Mouse (Mus musculus) heart, adult 2 months (tissue): ENCODE data around the gene Hand2. TPM values are rescaled to one million over a fixed set of nuclear protein-coding genes. Genes with fewer than 3 reads are reported as not detected.

Source experiments
- DNase-seq, 2 experiments: peaks; one replicate each; pipeline ENCODE4 v3.0.0; 2021
- H3K27ac ChIP-seq: fragments of 200-600 bp; 2 replicates; pipeline ENCODE4 v1.8.1; 2022
- H3K27me3 ChIP-seq: fragments of 200-500 bp; 2 replicates; pipeline ENCODE4 v1.6.1; 2012; ENCODE audit warnings: mild to moderate bottlenecking, low read length, inconsistent platforms, mixed read lengths; ENCODE audit not compliant: control insufficient read depth, insufficient read depth
- H3K36me3 ChIP-seq: fragments of 200-500 bp; 2 replicates; pipeline ENCODE4 v1.6.1; 2012; ENCODE audit warnings: low read length, inconsistent platforms; ENCODE audit not compliant: control insufficient read depth, insufficient read depth
- H3K4me1 ChIP-seq: fragments of 200-500 bp; 2 replicates; pipeline ENCODE4 v1.6.1; 2011; ENCODE audit warnings: low read length; ENCODE audit not compliant: control insufficient read depth, insufficient read depth
- H3K4me3 ChIP-seq: fragments of 200-600 bp; 2 replicates; pipeline ENCODE4 v1.8.1; 2022
- H3K79me2 ChIP-seq: fragments of 200-500 bp; replicated peaks from 2 replicates; pipeline ENCODE4 v1.6.1; 2012; ENCODE audit warnings: mild to moderate bottlenecking, inconsistent platforms, low read length, moderate library complexity, mixed read lengths; ENCODE audit not compliant: control insufficient read depth, insufficient read depth
- H3K9ac ChIP-seq: fragments of 200-500 bp; 2 replicates; pipeline ENCODE4 v1.6.1; 2012; ENCODE audit warnings: low read depth, mild to moderate bottlenecking, control low read depth, inconsistent platforms, low read length, mixed read lengths
- CTCF ChIP-seq: fragments of 200-600 bp; IDR thresholded peaks from 2 replicates; pipeline ENCODE4 v1.8.1; 2022; ENCODE audit warnings: antibody characterized with exemption, mild to moderate bottlenecking, moderate library complexity
- EP300 ChIP-seq: fragments of 200-500 bp; IDR thresholded peaks from 2 replicates; pipeline ENCODE4 v1.6.1; 2011; ENCODE audit warnings: low read depth, low read length, control low read depth; ENCODE audit not compliant: insufficient read depth
- POLR2A ChIP-seq: fragments of 200-500 bp; IDR thresholded peaks from 2 replicates; pipeline ENCODE4 v1.6.1; 2011; ENCODE audit warnings: mild to moderate bottlenecking, low read depth, low read length, control low read depth; ENCODE audit not compliant: insufficient read depth
- WGBS: fragments of 180-500 bp; shearing (Covaris S2); methylation state at CpG from one replicate; pipeline ENCODE4 v1.1.7; 2018; 5-methylcytosine and 5-hydroxymethylcytosine counted together
- intact Hi-C: fragments of 180-260 bp; cut with DNase I; formaldehyde crosslinking; loops from one replicate; pipeline ENCODE4 v1.15.1; 2025
- polyA plus RNA-seq: library from polyadenylated mRNA; depleted of rRNA; stranded (reverse); fragments of >200 nt; gene quantifications from 2 replicates; pipeline ENCODE4 v1.2.3, GENCODE M21; 2012
- total RNA-seq, 2 experiments: library from RNA; stranded (reverse); gene quantifications; 2 replicates each; pipeline ENCODE4 v1.2.3; 2021

Gene Hand2
- total and polyA plus RNA-seq, 3 experiments, result 14.8 to 63.9 (median 62.1) TPM

GRCm38 (mm10) chr8:57327281-57328160 is 6.7 kb downstream of the Hand2 start:
- TF ChIP-seq POLR2A (no peak), EP300 (no peak), CTCF (peak; percentile 36)
- Histone ChIP-seq H3K27ac (peak overlapping the region; percentile 97), H3K9ac (peak overlapping the region; percentile 56), H3K4me3 (peak overlapping the region; percentile 57), H3K4me1 (peaks cover 3% of the 10 kb centered on the region), H3K36me3 (no peaks in the 10 kb centered on the region), H3K79me2 (no peaks in the 10 kb centered on the region), H3K27me3 (peaks cover 2% of the 10 kb centered on the region; the same call in 1 of the 2 replicates)
- peak; percentile 66 to 69 for DNase-seq
- intact Hi-C loops, result loop anchor here (2.0 kb wide), 1 partner anchor 15 kb away; no protein-coding TSS in a partner anchor
- WGBS, result 27% methylated on average over 29 of the region's 29 CpGs

GRCm38 (mm10) chr8:57328161-57328920 is 7.6 kb downstream of the Hand2 start:
- WGBS, result 2% methylated on average over 42 of the region's 42 CpGs
- Histone ChIP-seq H3K9ac (peak overlapping the region; percentile 56), H3K4me1 (peaks cover 3% of the 10 kb centered on the region), H3K27ac (peak overlapping the region; percentile 97), H3K4me3 (peak overlapping the region; percentile 57), H3K36me3 (no peaks in the 10 kb centered on the region), H3K79me2 (no peaks in the 10 kb centered on the region), H3K27me3 (peaks cover 2% of the 10 kb centered on the region; the same call in 1 of the 2 replicates)
- intact Hi-C loops, result no loop called here
- TF ChIP-seq CTCF (peak; percentile 48), EP300 (0 out of 2 replicates have a peak, but pooled peaks have one; percentile 2), POLR2A (peak; percentile 59)
- DNase-seq, result peak; percentile 86 to 90

GRCm38 (mm10) chr8:57328931-57329341 is 8.2 kb downstream of the Hand2 start:
- peak in 1 of 2 experiments; percentile 66 for DNase-seq
- Histone ChIP-seq H3K27ac (peak overlapping the region; percentile 97), H3K4me3 (peak overlapping the region; percentile 57), H3K36me3 (no peaks in the 10 kb centered on the region), H3K9ac (peak overlapping the region; percentile 69), H3K4me1 (peaks cover 3% of the 10 kb centered on the region), H3K79me2 (no peaks in the 10 kb centered on the region), H3K27me3 (peaks cover 2% of the 10 kb centered on the region; the same call in 1 of the 2 replicates)
- intact Hi-C loops, result no loop called here
- TF ChIP-seq CTCF, result no peak
- peak; percentile 47; the same call in 1 of the 2 replicates for TF ChIP-seq POLR2A
- WGBS, result 4% methylated on average over 19 of the region's 19 CpGs

- Histone ChIP-seq H3K9ac (no peak overlapping the region), H3K27me3 (peaks cover 2% of the 10 kb centered on the region; the same call in 1 of the 2 replicates), H3K4me1 (peaks cover 3% of the 10 kb centered on the region), H3K36me3 (no peaks in the 10 kb centered on the region), H3K27ac (peak overlapping the region; percentile 97), H3K79me2 (no peaks in the 10 kb centered on the region), H3K4me3 (no peak overlapping the region)
- intact Hi-C loops, result loop anchor here (5.0 to 10.0 kb wide), 3 partner anchors 157 to 605 kb away; partner anchors contain the start of gene Sap30
- DNase-seq, result no peak
- 78% methylated on average over 2 of the region's 2 CpGs for WGBS
- TF ChIP-seq CTCF (no peak), EP300 (no peak), POLR2A (no peak)
These were observed 9.3 kb downstream of the Hand2 start for GRCm38 (mm10) chr8:57330106-57330505.

- peak overlapping the region; percentile 87 for H3K27ac ChIP-seq
- intact Hi-C loops, result loop anchor here (5.0 to 10.0 kb wide), 3 partner anchors 155 to 607 kb away; partner anchors contain the start of gene Sap30
- WGBS, result 12% methylated on average over 29 of the region's 29 CpGs
- no peaks in the 10 kb centered on the region for H3K36me3 ChIP-seq
- H3K4me3 ChIP-seq, result peak overlapping the region; percentile 48
- no peak for TF ChIP-seq CTCF
- TF ChIP-seq EP300, result no peak
- TF ChIP-seq POLR2A, result 0 out of 2 replicates have a peak, but pooled peaks have one; percentile 16
- H3K79me2 ChIP-seq, result no peaks in the 10 kb centered on the region
- H3K4me1 ChIP-seq, result peaks cover 3% of the 10 kb centered on the region
- peak; percentile 35 to 52 for DNase-seq
- peaks cover 2% of the 10 kb centered on the region; the same call in 1 of the 2 replicates for H3K27me3 ChIP-seq
- H3K9ac ChIP-seq, result peak overlapping the region; percentile 56
These were observed 11.2 kb downstream of the Hand2 start for GRCm38 (mm10) chr8:57331727-57332630.
